17 mouse cellular contexts compared by ENCODE assay signal in the genomic region with DNA sequence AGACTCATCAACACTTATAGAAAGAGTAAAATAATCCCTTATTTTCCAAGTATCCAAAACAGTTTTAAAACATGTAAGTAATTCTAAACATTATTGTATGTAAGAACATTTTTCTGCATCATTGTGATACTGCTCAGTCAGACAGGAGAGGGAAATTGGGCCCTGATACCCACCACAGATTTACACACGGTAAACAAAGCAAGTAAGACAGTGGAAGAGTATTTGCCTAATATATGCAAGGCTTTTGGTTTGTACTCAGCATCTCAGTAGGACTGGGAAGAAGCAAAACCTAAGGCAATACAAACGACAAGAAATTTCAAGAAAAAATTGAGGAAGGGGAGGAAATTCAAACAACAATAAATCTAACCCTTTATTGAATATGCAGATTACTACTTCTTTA.
"Had no signal": no experiment of that assay in that cellular context is flagged by ENCODE, and none has a peak within 500 bp of the region (broad histone marks: within the 10 kb centered on the region; RNA-seq: fewer than 3 reads in every experiment).

No protein-coding gene starts in this region.

- DNase-seq: kidney, adult 9 months; kidney, postnatal 14 days; kidney, postnatal 4 days; left cerebral cortex, postnatal 4 days; liver, postnatal 0 days; lung, embryonic 14.5 days; thymus, adult 18-20 months; thymus, postnatal 36 days had no signal

- ATAC-seq: liver, postnatal 0 days; lung, postnatal 0 days; midbrain, embryonic 16.5 days had no signal

- H3K4me1 ChIP-seq: limb, embryonic 12.5 days; limb, embryonic 15.5 days; midbrain, embryonic 12.5 days; neural tube, embryonic 13.5 days had no signal

- H3K27me3 ChIP-seq: limb, embryonic 12.5 days; limb, embryonic 15.5 days; midbrain, embryonic 12.5 days; neural tube, embryonic 13.5 days had no signal

- H3K9me3 ChIP-seq: limb, embryonic 12.5 days; limb, embryonic 15.5 days; midbrain, embryonic 12.5 days; neural tube, embryonic 13.5 days had no signal

- H3K36me3 ChIP-seq: limb, embryonic 12.5 days; limb, embryonic 15.5 days; midbrain, embryonic 12.5 days; neural tube, embryonic 13.5 days had no signal

- H3K4me3 ChIP-seq: limb, embryonic 12.5 days; limb, embryonic 15.5 days; midbrain, embryonic 12.5 days; myocyte; neural tube, embryonic 13.5 days had no signal

- H3K27ac ChIP-seq: limb, embryonic 12.5 days; limb, embryonic 15.5 days; liver, embryonic 14.5 days; midbrain, embryonic 12.5 days; neural tube, embryonic 13.5 days had no signal

- H3K9ac ChIP-seq: limb, embryonic 12.5 days; limb, embryonic 15.5 days; liver, embryonic 14.5 days; liver, postnatal 0 days; lung, embryonic 14.5 days; midbrain, embryonic 12.5 days; neural tube, embryonic 13.5 days had no signal

- H3K4me2 ChIP-seq: limb, embryonic 12.5 days; limb, embryonic 15.5 days; liver, embryonic 11.5 days; lung, embryonic 14.5 days; midbrain, embryonic 12.5 days; neural tube, embryonic 13.5 days had no signal
